Mouse (Mus musculus) gastrocnemius, postnatal 14 days (tissue): ENCODE measurements around the gene Grik4. TPM values are rescaled to one million over a fixed set of nuclear protein-coding genes. Genes with fewer than 3 reads are reported as not detected.

Experiments used
- DNase-seq: peaks from one replicate; pipeline ENCODE4 v3.0.0; 2021; ENCODE audit warnings: mixed read lengths
- intact Hi-C: fragments of 180-260 bp; cut with DNase I; formaldehyde crosslinking; loops from one replicate; pipeline ENCODE4 v1.15.1; 2025; ENCODE audit warnings: low total_unique reads
- total RNA-seq, 2 experiments: library from RNA; stranded (reverse); gene quantifications; 2 replicates each; pipeline ENCODE4 v1.2.3; 2021

Gene Grik4
- total RNA-seq, 2 experiments from 2014 or later: 0.33 to 0.35 TPM

DNA sequence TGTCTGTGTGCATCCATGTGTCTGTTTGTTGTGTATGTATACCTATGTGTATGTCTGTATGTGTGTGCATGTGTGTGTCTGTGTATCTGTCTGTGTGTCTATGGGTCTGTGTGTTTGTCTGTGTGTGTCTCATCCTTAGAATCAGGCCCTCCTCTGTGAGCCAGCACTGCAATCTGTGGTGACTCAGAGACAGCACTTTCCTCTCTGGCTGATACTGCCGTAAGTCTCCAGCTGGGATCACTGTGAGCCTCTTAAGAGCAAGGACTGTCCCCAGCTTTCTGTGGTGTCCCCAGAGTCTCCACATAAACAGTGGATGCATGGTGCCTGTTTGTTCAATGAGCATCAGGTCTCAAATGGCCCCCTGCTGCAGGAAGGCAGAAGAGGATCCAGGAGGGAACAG is 127.5 kb downstream of the Grik4 start:
- intact Hi-C loops: no loop called here
- no peak for DNase-seq

DNA sequence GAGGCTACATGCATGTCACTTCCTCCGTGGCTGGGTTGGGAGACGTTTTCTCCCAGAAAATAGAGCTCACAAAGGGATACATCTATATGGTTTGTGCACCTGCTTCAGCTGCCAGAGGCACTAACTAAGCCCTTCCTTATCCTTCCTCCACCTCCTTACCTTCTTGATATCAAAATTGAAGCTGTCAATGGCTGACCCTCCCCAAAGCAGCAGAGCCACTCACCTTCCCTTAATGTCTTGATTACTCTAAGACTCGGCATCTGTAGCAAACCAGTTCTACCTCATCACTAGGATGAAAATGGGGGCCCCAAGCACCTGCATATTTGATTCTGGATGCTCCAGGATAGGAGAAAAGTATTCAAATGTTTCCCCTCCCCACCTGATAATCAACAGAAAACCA is 135.1 kb downstream of the Grik4 start:
- intact Hi-C loops: no loop called here

DNA sequence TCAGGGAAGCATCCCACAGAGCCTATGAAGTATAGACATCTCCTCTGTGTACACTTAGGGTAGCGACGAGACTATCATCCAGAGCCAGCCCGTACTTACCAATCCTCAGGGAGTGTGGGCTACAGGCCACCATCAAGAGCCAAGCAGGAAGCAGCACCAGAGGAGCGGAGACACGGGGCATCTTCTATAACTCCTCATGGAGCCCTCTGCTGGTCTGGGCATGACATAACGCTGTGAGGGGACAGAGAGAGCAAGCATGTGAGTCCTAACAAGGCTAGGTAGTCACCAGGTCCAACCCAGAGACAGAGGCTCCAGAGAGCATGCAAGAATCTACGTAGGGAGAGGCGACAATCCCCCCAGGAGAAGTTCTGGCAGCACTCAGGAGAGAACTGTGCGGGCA is 135.9 kb downstream of the Grik4 start:
- intact Hi-C loops: no loop called here
- DNase-seq: no peak

More for the DNA sequence above, 135.1 kb downstream of the Grik4 start:
- no peak for DNase-seq

DNA sequence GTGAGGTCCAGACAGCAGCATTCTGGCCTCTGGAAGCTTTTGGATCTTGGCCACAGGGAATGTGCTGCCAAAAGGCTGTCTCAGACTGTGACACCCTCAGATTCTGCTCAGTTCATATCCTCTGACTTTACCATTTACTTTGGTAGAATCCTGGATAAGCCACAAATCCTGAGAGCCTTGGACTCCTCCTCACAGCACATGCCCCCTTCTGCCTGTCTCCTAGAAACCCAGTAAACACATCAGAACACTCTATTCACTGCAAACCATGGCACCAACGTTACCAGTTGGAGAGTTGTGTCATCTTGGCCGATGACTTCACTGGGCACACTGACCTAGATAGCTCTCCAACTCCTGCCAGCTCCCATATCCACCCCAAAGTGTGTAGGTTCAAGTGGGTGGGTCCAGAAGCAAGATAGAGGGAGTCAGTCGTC is 141.2 kb downstream of the Grik4 start:
- intact Hi-C loops: no loop called here
- DNase-seq: peak; percentile 14

DNA sequence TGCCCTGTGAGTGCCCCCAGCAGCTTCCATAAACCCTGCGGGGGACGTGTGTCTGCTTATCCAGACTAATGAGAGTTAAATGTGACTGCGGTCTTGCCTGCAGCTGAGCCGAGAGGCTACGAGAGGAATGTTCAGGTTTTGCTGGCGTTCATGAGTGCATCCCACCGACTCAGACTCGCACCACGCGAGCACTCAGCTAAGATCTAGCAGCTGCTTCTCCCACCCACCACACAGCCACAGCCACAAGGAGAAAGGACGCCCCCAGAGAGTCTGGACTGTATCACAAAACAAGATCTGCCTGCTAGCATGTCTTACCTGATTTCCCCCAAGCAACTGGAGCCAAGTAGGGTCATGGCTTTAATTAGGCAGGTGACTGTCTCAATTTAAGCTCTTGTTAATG is 142.4 kb downstream of the Grik4 start:
- DNase-seq: no peak
- intact Hi-C loops: no loop called here

DNA sequence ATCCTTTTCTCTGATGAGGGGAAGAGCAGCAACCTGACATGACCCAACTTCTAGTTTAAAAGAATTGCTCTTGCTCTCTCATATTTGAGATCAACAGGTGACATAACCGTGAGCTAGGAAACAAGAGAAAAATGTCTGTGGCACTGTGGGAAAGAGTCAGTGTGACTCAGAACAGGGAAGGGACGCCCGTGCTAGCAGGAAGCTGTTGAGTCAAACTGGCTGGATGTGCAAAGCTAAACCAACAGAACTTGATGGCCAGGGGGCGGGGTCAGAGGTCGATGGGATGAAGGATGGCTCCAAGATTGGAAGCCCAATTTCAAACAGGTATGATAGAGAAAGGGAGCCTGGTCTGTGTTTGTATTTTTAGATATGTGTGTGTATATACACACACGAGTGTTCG is 144.2 kb downstream of the Grik4 start:
- intact Hi-C loops: no loop called here
- DNase-seq: no peak

DNA sequence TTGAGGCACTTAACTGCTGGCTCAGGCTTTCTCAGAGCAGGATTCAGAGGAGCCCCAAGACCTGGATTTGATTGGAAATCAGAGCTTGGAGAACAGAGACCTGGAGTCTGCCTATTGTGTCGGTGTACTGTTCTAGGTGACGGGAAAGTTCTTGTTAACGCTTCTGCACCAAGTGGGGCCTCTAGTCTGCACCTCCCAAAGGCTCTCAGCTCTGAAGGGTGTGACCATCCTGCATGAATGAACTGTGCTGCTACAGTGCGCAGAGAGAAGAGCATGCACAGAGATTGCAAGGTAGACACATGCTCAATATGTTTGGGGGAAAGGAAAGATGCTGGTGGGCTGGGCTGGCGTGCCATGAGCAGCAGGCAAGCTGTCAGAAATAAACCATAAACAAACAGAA is 144.6 kb downstream of the Grik4 start:
- intact Hi-C loops: no loop called here
- no peak for DNase-seq

DNA sequence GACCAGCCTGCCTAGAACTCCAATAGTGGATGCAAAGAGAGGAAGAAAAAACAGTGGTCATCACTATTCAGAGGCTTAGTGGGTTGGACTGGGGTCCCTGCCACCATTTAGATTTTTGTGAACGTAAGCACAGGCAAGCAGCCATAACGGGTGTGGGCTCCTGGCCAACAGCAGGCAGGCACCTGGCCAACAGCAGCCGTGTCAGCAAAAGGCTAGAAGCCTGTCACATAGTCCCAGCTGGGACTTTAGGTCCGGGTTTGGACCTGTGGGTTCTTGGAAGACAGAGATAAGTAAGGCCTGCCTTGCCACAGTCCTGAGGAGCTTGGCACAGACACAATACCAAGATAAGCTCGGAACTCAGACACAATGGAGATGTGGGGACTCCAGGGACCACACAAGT is 145.1 kb downstream of the Grik4 start:
- intact Hi-C loops: no loop called here
- no peak for DNase-seq

DNA sequence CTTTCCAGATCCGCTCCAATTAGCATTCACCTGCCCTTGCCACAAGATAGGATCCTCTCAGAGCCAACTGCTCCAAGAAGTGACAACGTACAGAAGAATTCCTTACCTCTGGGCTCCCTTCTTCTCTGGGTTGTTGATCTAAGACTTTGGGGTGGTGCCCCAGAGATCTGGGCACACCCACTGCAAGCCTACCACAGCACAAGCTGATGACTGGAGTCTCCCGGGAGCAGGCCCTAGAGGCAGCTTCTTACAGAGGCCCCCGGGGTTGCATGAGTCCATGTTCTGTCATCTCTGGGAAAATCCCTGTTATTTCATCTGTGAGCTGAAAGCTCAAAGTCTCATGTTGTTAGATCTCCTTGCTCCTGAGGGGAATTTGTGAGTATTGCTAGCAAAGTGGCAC is 146.0 kb downstream of the Grik4 start:
- intact Hi-C loops: no loop called here
- no peak for DNase-seq

DNA sequence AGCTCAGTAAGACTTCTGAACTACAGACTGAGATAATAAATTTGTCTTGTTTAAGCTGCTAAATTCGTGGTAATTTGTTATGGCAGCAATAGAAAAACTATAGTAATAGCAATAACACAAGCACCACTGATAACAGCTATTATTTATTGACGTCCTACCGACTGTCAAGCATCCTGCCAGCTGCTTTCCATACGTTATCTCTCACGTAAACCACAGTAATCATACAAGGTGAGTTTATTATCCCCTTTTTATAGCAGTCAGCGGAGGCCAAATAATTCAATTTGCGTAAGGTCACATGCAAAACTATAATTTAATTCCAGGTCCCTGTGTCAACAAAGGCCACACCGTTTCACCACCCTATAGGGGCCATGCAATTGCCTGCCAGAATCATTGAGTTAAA is 147.0 kb downstream of the Grik4 start:
- intact Hi-C loops: no loop called here
- no peak for DNase-seq

DNA sequence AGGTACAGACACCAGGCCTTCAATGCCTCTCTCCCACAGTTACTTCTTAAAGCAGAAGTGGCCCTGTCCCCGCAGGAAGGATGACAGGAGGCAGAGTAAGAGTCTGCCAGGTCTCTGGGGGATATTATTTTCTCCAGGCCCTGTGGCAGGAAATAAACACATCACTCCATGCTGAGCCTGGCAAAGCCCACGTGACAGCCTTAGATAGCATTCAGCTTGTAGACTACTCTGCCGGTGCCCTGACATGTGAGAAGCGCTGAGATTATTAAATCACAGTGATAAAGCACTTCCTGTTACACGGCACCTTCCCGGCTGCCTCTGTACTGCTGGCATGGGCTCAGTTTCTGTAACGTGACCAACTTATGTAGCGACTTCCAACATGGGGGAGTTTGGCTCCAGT is 148.4 kb downstream of the Grik4 start:
- no peak for DNase-seq
- intact Hi-C loops: no loop called here

DNA sequence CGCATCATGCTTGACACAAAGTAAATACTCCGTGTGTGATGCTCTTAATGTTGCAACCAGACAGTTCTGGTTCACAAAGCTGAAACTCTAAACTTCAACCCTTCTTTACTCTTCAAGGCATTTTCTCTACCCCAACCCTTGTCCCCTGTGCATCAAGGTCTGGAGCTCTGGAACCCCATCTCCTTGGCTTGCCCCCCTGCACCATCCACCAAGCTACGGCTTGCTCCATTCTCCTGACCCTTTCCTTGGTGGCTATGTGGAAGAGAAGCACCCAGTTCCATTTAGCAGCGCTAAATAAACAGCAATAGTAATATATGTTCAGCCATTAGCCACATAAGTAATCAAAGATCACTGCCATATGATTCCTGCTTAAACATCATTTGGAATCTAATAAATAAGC is 150.3 kb downstream of the Grik4 start:
- DNase-seq: no peak
- intact Hi-C loops: no loop called here

DNA sequence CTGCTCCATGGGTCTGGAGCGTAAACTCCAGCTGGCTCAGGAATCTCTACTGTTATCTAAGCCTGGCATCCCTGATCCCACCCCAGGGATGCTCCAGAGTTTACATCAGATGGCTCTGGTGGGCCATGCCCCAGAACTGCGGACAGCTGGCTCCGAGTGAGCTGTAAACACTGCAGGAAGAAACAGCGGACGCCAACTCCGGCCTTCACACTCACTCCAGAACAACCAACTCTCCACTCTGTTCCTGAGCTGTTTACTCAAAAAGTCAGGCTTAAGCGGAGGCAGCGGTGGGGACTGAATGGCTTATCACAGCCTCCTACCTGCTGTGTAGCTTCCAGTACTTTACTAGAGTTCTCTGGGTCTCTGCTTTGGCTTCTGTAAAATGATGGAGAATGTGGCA is 150.7 kb downstream of the Grik4 start:
- no peak for DNase-seq
- intact Hi-C loops: no loop called here

DNA sequence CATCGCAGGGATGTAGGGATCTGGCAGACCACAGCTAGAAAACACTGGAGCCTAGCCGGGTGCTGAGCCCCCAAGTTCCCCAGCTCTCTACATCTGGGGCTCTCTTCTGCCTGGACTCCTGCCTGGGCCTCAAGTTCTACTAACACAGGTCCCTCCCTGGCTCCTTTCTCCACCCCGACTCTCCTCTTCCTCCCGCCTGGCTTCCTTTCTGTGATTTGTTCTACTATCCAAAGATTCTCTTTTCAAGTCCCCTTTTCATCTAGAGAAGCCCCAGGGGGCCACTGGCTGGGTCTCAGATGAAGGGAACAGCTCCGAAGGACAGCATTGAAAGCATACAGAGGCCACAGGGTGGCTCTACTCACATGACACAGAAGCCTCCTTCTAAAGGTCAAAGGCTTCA is 151.9 kb downstream of the Grik4 start:
- DNase-seq: no peak
- intact Hi-C loops: no loop called here

DNA sequence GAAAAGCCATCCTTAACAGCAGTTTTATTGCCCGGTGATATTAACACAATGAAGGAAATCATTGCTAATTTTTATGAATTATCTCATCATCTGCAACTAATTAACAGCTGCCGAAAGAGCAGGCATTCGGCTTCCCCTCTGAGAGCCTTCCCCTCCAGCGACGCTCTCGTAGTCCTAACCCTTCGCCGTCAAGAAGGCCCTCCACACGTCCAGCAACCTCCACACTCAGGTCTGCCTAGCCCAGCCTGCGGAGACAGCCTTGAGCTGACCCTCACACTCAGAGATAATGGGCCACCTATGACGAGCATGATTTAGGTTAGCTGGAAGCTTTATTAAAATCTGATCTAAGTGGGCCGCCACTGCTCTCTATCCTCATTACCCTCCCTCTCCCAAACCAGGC is 152.5 kb downstream of the Grik4 start:
- intact Hi-C loops: no loop called here
- no peak for DNase-seq

DNA sequence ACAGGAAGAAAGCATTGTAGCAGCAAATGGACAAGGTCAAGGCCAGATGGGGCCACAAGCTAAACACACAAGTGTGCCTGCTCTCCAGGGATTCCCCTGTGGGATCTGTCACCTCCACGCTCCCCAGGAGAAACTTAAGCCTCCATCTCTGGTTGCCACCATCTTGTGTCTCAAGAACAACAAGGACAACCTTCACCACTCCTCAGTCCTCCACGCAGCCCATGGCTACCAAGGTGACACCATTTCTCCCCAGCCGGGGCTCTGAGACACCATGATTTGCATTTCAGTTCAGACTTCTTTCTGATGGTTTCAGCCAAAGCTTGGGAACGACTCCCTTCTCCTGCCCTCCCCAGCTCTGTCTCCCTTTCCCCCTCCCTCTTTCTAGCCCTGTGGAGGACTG is 152.9 kb downstream of the Grik4 start:
- intact Hi-C loops: no loop called here
- DNase-seq: no peak

DNA sequence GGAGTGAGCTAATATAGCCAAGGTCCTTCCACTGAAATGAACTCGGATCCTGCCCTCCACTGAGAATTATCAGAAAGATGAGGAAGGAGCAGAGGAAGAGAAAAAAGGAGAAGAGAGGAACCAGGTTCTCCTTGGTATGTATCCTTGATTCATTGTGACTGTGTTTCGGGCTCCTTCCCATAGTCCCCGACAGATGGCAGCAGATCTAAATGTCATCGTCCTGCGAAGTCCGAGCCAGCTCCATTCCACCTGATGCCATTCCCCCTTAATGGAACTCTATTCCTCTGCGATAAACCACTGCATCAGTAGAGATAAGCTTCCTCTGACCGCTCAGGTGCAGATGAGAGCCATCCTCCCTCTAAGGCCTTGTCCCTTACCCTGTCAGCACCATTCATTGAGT is 155.8 kb downstream of the Grik4 start:
- intact Hi-C loops: loop anchor here (2.0 kb wide), 1 partner anchor 156 kb away; the partner anchor contains the start of gene Grik4
- DNase-seq: peak; percentile 39

DNA sequence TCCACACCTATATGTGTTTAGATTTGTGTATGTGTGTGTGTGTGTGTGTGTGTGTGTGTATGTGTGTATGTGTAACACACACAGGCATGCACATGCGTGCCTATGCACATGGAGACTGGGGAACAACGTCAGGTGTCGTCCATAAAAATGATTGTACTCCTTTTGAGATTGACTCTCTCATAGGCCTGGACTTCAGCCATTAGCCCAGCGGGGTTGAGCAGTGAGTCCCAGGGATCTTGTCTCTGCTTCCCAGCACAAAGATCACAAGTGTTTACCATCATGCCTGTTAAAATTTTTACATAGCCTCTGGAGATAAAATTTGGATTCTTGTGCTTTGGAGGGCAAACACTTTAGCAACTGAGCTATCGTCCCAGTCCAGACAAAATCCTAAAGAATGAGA is 157.4 kb downstream of the Grik4 start:
- DNase-seq: no peak
- intact Hi-C loops: no loop called here

DNA sequence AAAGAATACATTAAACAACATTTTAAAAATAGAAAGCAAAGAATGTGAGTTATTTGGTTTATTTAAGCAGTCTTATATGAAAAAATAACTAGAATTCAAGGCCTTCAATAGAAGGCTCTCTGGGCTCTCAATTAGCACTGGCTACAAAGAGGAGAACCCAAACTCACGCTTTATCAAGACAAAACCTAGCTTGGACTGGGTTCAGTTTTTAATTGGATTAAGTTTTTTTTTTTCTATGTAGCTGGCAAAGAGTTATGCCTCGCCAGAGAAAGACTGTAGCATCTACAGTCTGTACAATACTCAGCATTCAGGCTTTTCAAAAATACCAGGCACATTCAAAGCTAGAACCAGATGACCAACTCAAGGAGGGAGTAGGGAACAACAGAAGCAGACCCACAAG is 158.0 kb downstream of the Grik4 start:
- intact Hi-C loops: no loop called here
- DNase-seq: no peak

DNA sequence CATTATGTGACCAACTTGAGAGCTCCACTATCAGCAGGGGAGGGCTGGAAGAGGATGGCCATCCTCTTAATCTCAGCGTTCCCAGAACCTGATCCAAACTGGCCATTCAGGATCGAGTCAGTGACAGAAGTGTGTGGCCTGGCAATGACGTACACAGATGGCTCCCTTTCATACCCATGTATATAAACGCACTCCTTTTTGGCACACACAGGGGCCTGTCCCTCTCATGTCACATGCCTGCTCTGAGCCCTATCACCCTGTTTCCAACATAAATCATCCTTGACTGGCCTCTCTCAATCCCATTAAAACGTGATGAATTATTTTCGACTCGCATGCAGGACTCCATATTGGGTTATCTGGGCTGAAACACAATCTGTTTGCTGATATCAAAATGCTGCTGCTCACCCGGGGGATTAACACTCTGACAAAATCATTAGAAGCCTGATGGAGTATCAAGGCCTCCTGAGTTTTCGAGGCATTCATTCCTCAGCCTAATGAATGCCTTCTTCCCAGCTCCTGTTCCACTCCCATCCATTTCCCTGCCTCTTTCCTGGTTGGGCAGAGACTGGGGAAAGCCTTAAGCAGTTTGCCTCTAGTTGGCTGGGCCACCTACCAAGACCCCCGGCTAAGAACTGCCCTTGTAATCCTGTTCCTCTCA is 159.0 kb downstream of the Grik4 start:
- intact Hi-C loops: no loop called here
- DNase-seq: no peak

DNA sequence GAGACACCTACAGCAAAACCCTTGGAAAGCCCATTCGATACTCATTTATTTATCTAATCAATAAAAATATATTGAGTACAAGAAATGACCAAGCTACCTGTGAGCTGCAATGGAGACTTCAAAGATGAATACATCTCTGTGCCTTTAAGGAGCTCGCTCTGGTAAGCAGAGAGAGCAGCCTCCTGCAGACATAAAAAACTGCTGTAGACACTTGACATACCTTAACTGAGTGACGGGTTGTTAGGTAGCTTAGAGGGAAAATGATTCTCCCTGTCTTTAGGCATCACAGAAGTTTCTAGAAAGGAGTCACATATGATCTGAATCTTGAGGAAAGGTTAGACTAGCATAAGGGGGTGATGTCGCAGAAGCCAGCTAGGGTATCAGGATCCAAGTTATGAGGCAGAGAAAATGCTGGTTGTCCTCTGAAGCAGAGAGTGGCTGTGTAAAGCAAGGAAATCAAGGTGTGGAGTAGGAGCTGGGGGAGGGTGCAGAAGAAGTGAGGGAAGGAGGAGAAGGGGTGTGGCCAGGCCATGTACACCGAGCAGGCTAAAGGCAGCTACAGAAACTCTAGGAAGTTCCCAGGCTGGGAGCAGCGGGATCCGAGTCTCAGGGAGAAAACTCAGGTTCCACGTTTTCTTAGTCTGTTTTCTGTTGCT is 160.9 kb downstream of the Grik4 start:
- intact Hi-C loops: no loop called here
- no peak for DNase-seq
